Mouse (Mus musculus) monocyte, adult 2 months (primary cell): Measurements from ENCODE around the gene Tlx3.

Source experiments
- DNase-seq, 2 experiments: peaks; one replicate each; pipeline ENCODE4 v3.0.0; 2022; ENCODE audit warnings: low spot score in 2 of 2, low read depth in 1 of 2

The Tlx3 gene

GRCm38 (mm10) chr11:33151780-33152145 lies 51.6 kb downstream of the Tlx3 start:
- DNase-seq, result no peak

GRCm38 (mm10) chr11:33151128-33151779 lies 52.1 kb downstream of the Tlx3 start:
- DNase-seq, result no peak
